Comparison of ENCODE assay signal across 7 mouse cellular contexts in the genomic region with DNA sequence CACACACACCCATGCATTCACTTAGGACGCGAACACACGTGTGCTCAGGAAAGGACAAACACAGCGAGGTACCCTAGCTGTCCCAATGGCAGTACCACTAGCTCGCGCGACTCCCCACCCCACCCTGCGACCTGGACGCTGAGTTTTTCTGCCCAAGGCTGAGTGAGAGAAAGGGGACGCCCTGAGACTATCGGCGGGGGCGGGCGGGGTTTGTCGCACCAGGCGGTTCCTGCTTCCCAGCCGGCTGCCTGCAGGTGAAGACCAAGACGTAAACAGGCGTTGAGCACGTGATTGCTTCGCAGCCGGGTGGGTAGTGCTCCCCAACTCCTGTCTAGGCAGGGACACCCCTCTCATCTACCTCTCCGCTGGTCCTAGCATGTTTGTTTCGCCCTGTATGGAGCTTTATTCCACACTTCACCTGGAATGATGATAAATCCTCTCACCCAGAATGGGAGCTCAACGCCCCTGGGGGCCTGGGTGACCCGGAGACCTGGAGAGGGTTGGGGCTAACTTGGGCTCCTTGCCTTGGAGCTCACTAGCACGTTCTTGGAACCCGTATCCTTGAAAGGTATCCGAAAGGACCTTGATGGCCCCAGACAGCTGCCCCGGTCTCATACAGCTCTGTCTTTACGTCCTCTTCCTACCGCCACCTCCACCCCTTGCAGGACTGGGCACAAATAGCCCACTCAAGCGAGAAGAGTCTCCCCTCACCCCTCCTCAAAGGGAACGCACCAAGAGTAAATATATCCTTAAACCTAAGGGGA. TPM values are rescaled to one million over a fixed set of nuclear protein-coding genes. Genes with fewer than 3 reads are reported as not detected.
DNase-seq lines count a peak whose midpoint lies in the region; ATAC-seq and TF ChIP-seq lines count a peak whose summit lies in the region.

No protein-coding gene starts in this region.

- peak overlapping the region; percentile 2 for H3K27ac ChIP-seq in bone marrow, adult 2 months (ENCODE audit: control insufficient read depth, insufficient read depth, low read depth, low read length, poor library complexity)
- peak overlapping the region; percentile 98 for H3K27ac ChIP-seq in forebrain, embryonic 10.5 days
- H3K27ac ChIP-seq in limb, embryonic 10.5 days, result peak overlapping the region; percentile 92
- peak overlapping the region; percentile 96 for H3K27ac ChIP-seq in midbrain, embryonic 11.5 days (ENCODE audit: low read depth, low read length)
- peak overlapping the region; percentile 100 for H3K27ac ChIP-seq in stomach, embryonic 15.5 days

- peaks cover 68% of the 10 kb centered on the region for H3K4me1 ChIP-seq in G1E (ENCODE audit: insufficient read depth, low read depth, low read length)
- H3K4me1 ChIP-seq in bone marrow, adult 2 months (ENCODE audit: control insufficient read depth, insufficient read depth, low read length), result peaks cover 2% of the 10 kb centered on the region
- H3K4me1 ChIP-seq in forebrain, embryonic 10.5 days, result peaks cover 81% of the 10 kb centered on the region
- peaks cover 76% of the 10 kb centered on the region for H3K4me1 ChIP-seq in limb, embryonic 10.5 days
- peaks cover 39% of the 10 kb centered on the region for H3K4me1 ChIP-seq in midbrain, embryonic 11.5 days (ENCODE audit: control insufficient read depth, insufficient read depth, low read length)
- H3K4me1 ChIP-seq in stomach, embryonic 15.5 days, result peaks cover 44% of the 10 kb centered on the region

- TF ChIP-seq CTCF in G1E (IDR thresholded peaks at IDR 0.05; ENCODE audit: low read depth, low read length), result no peak
- TF ChIP-seq CTCF in bone marrow, adult 2 months (IDR thresholded peaks at IDR 0.05; ENCODE audit: control insufficient read depth, insufficient read depth, low read length), result no peak

- H3K4me3 ChIP-seq in G1E (ENCODE audit: low read depth, low read length), result peak overlapping the region; percentile 76
- H3K4me3 ChIP-seq in bone marrow, adult 2 months (replicated peaks; ENCODE audit: control insufficient read depth, low read depth, low read length), result peak overlapping the region; percentile 61
- peak overlapping the region; percentile 84 for H3K4me3 ChIP-seq in forebrain, embryonic 10.5 days
- H3K4me3 ChIP-seq in limb, embryonic 10.5 days, result peak overlapping the region; percentile 76
- H3K4me3 ChIP-seq in midbrain, embryonic 11.5 days (ENCODE audit: low read depth, low read length), result peak overlapping the region; percentile 75
- H3K4me3 ChIP-seq in stomach, embryonic 15.5 days (replicated peaks), result peak overlapping the region; percentile 59

- peaks cover 35% of the 10 kb centered on the region for H3K36me3 ChIP-seq in G1E (replicated peaks)
- H3K36me3 ChIP-seq in forebrain, embryonic 10.5 days (replicated peaks), result peaks cover 37% of the 10 kb centered on the region
- peaks cover 30% of the 10 kb centered on the region for H3K36me3 ChIP-seq in limb, embryonic 10.5 days
- H3K36me3 ChIP-seq in midbrain, embryonic 11.5 days (ENCODE audit: control insufficient read depth, insufficient read depth, low read length), result no peaks in the 10 kb centered on the region; the same call in 1 of the 2 replicates
- H3K36me3 ChIP-seq in stomach, embryonic 15.5 days, result peaks cover 3% of the 10 kb centered on the region; the same call in 1 of the 2 replicates

- H3K27me3 ChIP-seq in G1E (ENCODE audit: insufficient read depth, low read length), result no peaks in the 10 kb centered on the region
- no peaks in the 10 kb centered on the region for H3K27me3 ChIP-seq in forebrain, embryonic 10.5 days (ENCODE audit: poor library complexity, severe bottlenecking)
- no peaks in the 10 kb centered on the region for H3K27me3 ChIP-seq in limb, embryonic 10.5 days (ENCODE audit: low read depth, poor library complexity, severe bottlenecking)
- H3K27me3 ChIP-seq in midbrain, embryonic 11.5 days (ENCODE audit: control insufficient read depth, insufficient read depth, low read length), result no peaks in the 10 kb centered on the region
- H3K27me3 ChIP-seq in stomach, embryonic 15.5 days (replicated peaks), result no peaks in the 10 kb centered on the region

- peak; percentile 61 for DNase-seq in G1E (ENCODE audit: low spot score)
- peak; percentile 47 for DNase-seq in forebrain, embryonic 10.5 days (ENCODE audit: extremely low spot score, low spot score)
- peak; percentile 66 to 78 for DNase-seq in heart, postnatal 36 days
- peak; percentile 73 for DNase-seq in limb, embryonic 10.5 days (ENCODE audit: low spot score)
- peak; percentile 95 for DNase-seq in midbrain, embryonic 11.5 days (ENCODE audit: low spot score, missing footprints)

- 0 out of 2 replicates have a peak, but pooled peaks have one; percentile 5 for ATAC-seq in G1E (ENCODE audit: extremely low read depth, insufficient number of reproducible peaks, low FRiP score, poor library complexity, severe bottlenecking)
- ATAC-seq in midbrain, embryonic 11.5 days (ENCODE audit: low FRiP score), result no peak
- no peak for ATAC-seq in stomach, embryonic 15.5 days (ENCODE audit: insufficient read depth, low FRiP score, low read depth)

- whole genome bisulfite sequencing in bone marrow, adult 2 months, result under 1% methylated on average over 34 of the region's 34 CpGs
- WGBS in forebrain, embryonic 10.5 days, result under 1% methylated on average over 34 of the region's 34 CpGs
- under 1% methylated on average over 34 of the region's 34 CpGs for WGBS in limb, embryonic 10.5 days
- under 1% methylated on average over 34 of the region's 34 CpGs for WGBS in midbrain, embryonic 11.5 days
- under 1% methylated on average over 32 of the region's 34 CpGs for WGBS in stomach, embryonic 15.5 days

- no peak for TF ChIP-seq POLR2A in bone marrow, adult 2 months (IDR thresholded peaks at IDR 0.05; ENCODE audit: borderline replicate concordance, control insufficient read depth, low read depth, low read length)

- H3K4me2 ChIP-seq in midbrain, embryonic 11.5 days, result peak overlapping the region; percentile 83
- peak overlapping the region; percentile 95 for H3K4me2 ChIP-seq in stomach, embryonic 15.5 days

- H3K9ac ChIP-seq in midbrain, embryonic 11.5 days (ENCODE audit: low read length), result peak overlapping the region; percentile 96
- H3K9ac ChIP-seq in stomach, embryonic 15.5 days, result peak overlapping the region; percentile 40; the same call in 1 of the 2 replicates

- intact Hi-C loops in heart, postnatal 36 days (cut with DNase I), result loop anchor here (5.0 kb wide), 2 partner anchors 62 to 1382 kb away; partner anchors contain the start of genes Actr1a, Kazald1 and Sufu

- no peaks in the 10 kb centered on the region for H3K9me3 ChIP-seq in G1E (replicated peaks)
- no peaks in the 10 kb centered on the region for H3K9me3 ChIP-seq in forebrain, embryonic 10.5 days
- no peaks in the 10 kb centered on the region for H3K9me3 ChIP-seq in limb, embryonic 10.5 days (replicated peaks)
- no peaks in the 10 kb centered on the region for H3K9me3 ChIP-seq in midbrain, embryonic 11.5 days (ENCODE audit: control insufficient read depth, low read length)
- no peaks in the 10 kb centered on the region for H3K9me3 ChIP-seq in stomach, embryonic 15.5 days

RNA-seq across cellular contexts. Expression of gene Lzts2, which starts 1.5 kb away (rescaled TPM):
- total RNA-seq in G1E (2014; fragmentation: Nextera tagmentation) (25.6 and 32.7 TPM in 2 replicates), G1E (2017) (21.7 and 28.5 TPM in 2 replicates)
- polyA plus RNA-seq in G1E (2012), result 122 and 157 TPM in 2 replicates
- 3.1 and 11.2 TPM in 2 replicates for polyA plus RNA-seq in bone marrow, adult 2 months (2011; ENCODE audit: insufficient read depth, insufficient read length, low replicate concordance, missing spikeins)
- polyA plus RNA-seq in forebrain, embryonic 10.5 days (2016; fragmentation: Nextera tagmentation; extraction: Ambion mirVana), result 47.9 and 52.4 TPM in 2 replicates
- total RNA-seq in heart, postnatal 36 days (2021), result 10 to 100 TPM; 61.0 to 69.7 TPM
- polyA plus RNA-seq in limb, embryonic 10.5 days (2016; fragmentation: Nextera tagmentation; extraction: Ambion mirVana), result 87.5 and 90.8 TPM in 2 replicates
- polyA plus RNA-seq in midbrain, embryonic 11.5 days (2014; fragmentation: Nextera tagmentation; extraction: Ambion mirVana), result 35.7 and 44.1 TPM in 2 replicates
- polyA plus RNA-seq in stomach, embryonic 15.5 days (2015; fragmentation: Nextera tagmentation; extraction: Ambion mirVana), result 65.5 and 69.9 TPM in 2 replicates

RNA-seq across cellular contexts. Expression of gene Mrpl43, which starts 9.5 kb away (rescaled TPM):
- 35.6 and 41.8 TPM in 2 replicates for total RNA-seq in G1E (2014; fragmentation: Nextera tagmentation)
- 39.7 and 42.2 TPM in 2 replicates for total RNA-seq in G1E (2017)
- polyA plus RNA-seq in G1E (2012), result 91.6 and 94.7 TPM in 2 replicates
- polyA plus RNA-seq in bone marrow, adult 2 months (2011; ENCODE audit: insufficient read depth, insufficient read length, low replicate concordance, missing spikeins), result 18.7 and 23.9 TPM in 2 replicates
- polyA plus RNA-seq in forebrain, embryonic 10.5 days (2016; fragmentation: Nextera tagmentation; extraction: Ambion mirVana), result 71.4 and 75.0 TPM in 2 replicates
- 10 to 100 TPM; 48.6 to 52.3 TPM for total RNA-seq in heart, postnatal 36 days (2021)
- polyA plus RNA-seq in limb, embryonic 10.5 days (2016; fragmentation: Nextera tagmentation; extraction: Ambion mirVana), result 69.8 and 75.3 TPM in 2 replicates
- 67.3 and 69.6 TPM in 2 replicates for polyA plus RNA-seq in midbrain, embryonic 11.5 days (2014; fragmentation: Nextera tagmentation; extraction: Ambion mirVana)
- polyA plus RNA-seq in stomach, embryonic 15.5 days (2015; fragmentation: Nextera tagmentation; extraction: Ambion mirVana), result 70.4 and 71.2 TPM in 2 replicates

RNA-seq across cellular contexts. Expression of gene Twnk, which starts 10.2 kb away (rescaled TPM):
- total RNA-seq in G1E (2014; fragmentation: Nextera tagmentation), result 19.3 and 22.4 TPM in 2 replicates
- 20.4 and 22.0 TPM in 2 replicates for total RNA-seq in G1E (2017)
- polyA plus RNA-seq in G1E (2012), result 14.1 and 14.7 TPM in 2 replicates
- polyA plus RNA-seq in bone marrow, adult 2 months (2011; ENCODE audit: insufficient read depth, insufficient read length, low replicate concordance, missing spikeins), result 6.2 and 13.5 TPM in 2 replicates
- polyA plus RNA-seq in forebrain, embryonic 10.5 days (2016; fragmentation: Nextera tagmentation; extraction: Ambion mirVana), result 34.5 and 35.8 TPM in 2 replicates
- 10 to 100 TPM; 29.8 to 30.2 TPM for total RNA-seq in heart, postnatal 36 days (2021)
- polyA plus RNA-seq in limb, embryonic 10.5 days (2016; fragmentation: Nextera tagmentation; extraction: Ambion mirVana), result 39.2 and 45.4 TPM in 2 replicates
- polyA plus RNA-seq in midbrain, embryonic 11.5 days (2014; fragmentation: Nextera tagmentation; extraction: Ambion mirVana), result 13.8 and 14.2 TPM in 2 replicates
- polyA plus RNA-seq in stomach, embryonic 15.5 days (2015; fragmentation: Nextera tagmentation; extraction: Ambion mirVana), result 18.3 and 19.8 TPM in 2 replicates

RNA-seq across cellular contexts. Expression of gene Sema4g, which starts 26.8 kb away (rescaled TPM):
- total RNA-seq in G1E (2014; fragmentation: Nextera tagmentation) (0.30 TPM in 1 of 2 replicates, not detected in the other), G1E (2017) (0.12 and 0.22 TPM in 2 replicates)
- polyA plus RNA-seq in G1E (2012), result 0.11 and 0.13 TPM in 2 replicates
- 1.2 and 6.5 TPM in 2 replicates for polyA plus RNA-seq in bone marrow, adult 2 months (2011; ENCODE audit: insufficient read depth, insufficient read length, low replicate concordance, missing spikeins)
- polyA plus RNA-seq in forebrain, embryonic 10.5 days (2016; fragmentation: Nextera tagmentation; extraction: Ambion mirVana), result 3.4 and 3.8 TPM in 2 replicates
- under 1 TPM; 0.14 to 0.30 TPM for total RNA-seq in heart, postnatal 36 days (2021)
- polyA plus RNA-seq in limb, embryonic 10.5 days (2016; fragmentation: Nextera tagmentation; extraction: Ambion mirVana), result 3.4 and 5.4 TPM in 2 replicates
- 4.4 and 4.7 TPM in 2 replicates for polyA plus RNA-seq in midbrain, embryonic 11.5 days (2014; fragmentation: Nextera tagmentation; extraction: Ambion mirVana)
- polyA plus RNA-seq in stomach, embryonic 15.5 days (2015; fragmentation: Nextera tagmentation; extraction: Ambion mirVana), result 6.5 and 7.4 TPM in 2 replicates

RNA-seq across cellular contexts. Expression of gene Pdzd7, which starts 29.8 kb away (rescaled TPM):
- total RNA-seq in G1E (2014; fragmentation: Nextera tagmentation) (not detected in 2 replicates), G1E (2017) (0.05 TPM in 1 of 2 replicates, not detected in the other)
- polyA plus RNA-seq in G1E (2012), result 0.02 and 0.04 TPM in 2 replicates
- polyA plus RNA-seq in bone marrow, adult 2 months (2011; ENCODE audit: insufficient read depth, insufficient read length, low replicate concordance, missing spikeins), result not detected in 2 replicates
- 0.15 and 0.25 TPM in 2 replicates for polyA plus RNA-seq in forebrain, embryonic 10.5 days (2016; fragmentation: Nextera tagmentation; extraction: Ambion mirVana)
- under 1 TPM; 0.11 to 0.19 TPM for total RNA-seq in heart, postnatal 36 days (2021)
- polyA plus RNA-seq in limb, embryonic 10.5 days (2016; fragmentation: Nextera tagmentation; extraction: Ambion mirVana), result 0.20 and 0.28 TPM in 2 replicates
- 0.17 and 0.19 TPM in 2 replicates for polyA plus RNA-seq in midbrain, embryonic 11.5 days (2014; fragmentation: Nextera tagmentation; extraction: Ambion mirVana)
- 0.27 and 0.33 TPM in 2 replicates for polyA plus RNA-seq in stomach, embryonic 15.5 days (2015; fragmentation: Nextera tagmentation; extraction: Ambion mirVana)

Comparison
In these comparisons a context has a peak if more than half of its experiments do, and no peak if none do; other contexts are left out.
1. H3K27ac ChIP-seq: peak in every context shown above with its lines; median percentile 100 in stomach, embryonic 15.5 days; 98 in forebrain, embryonic 10.5 days; 96 in midbrain, embryonic 11.5 days; 92 in limb, embryonic 10.5 days; 2 in bone marrow, adult 2 months.